Mouse (Mus musculus): ENCODE data around the gene Fcrl5. TPM values are rescaled to one million over a fixed set of nuclear protein-coding genes. Genes with fewer than 3 reads are reported as not detected.
A peak's percentile ranks its signal among the peaks of the same experiment; 100 is the strongest.

Fcrl5 gene
- total RNA-seq, 2 experiments from 2014 or later, result not detected

DNA sequence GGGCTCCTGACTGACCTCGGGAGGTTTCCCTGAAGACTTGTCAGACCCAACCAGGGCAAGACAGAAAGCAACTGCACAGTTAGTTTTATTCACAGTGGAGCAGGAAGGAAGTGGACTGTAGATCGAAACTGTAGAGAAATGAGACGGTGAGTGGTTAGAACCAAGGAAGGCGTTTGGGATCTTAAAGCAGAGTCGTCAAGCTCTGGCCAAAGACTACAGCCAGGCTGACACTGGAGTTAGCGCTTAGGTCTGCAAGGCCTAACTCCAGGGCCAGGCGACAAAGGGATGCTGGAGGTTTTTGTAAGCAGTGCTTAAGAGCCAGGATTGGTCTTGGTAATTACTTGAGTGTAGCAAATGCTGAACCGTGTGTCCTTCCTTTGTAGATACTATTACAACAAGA lies 93.3 kb downstream of the Fcrl5 start:
- DNase-seq, result no peak

GRCm38 (mm10) chr3:87529568-87529967 lies 94.0 kb downstream of the Fcrl5 start:
- no peak for DNase-seq

- no peak for DNase-seq
These were observed 94.7 kb downstream of the Fcrl5 start for GRCm38 (mm10) chr3:87530234-87530633.

DNA sequence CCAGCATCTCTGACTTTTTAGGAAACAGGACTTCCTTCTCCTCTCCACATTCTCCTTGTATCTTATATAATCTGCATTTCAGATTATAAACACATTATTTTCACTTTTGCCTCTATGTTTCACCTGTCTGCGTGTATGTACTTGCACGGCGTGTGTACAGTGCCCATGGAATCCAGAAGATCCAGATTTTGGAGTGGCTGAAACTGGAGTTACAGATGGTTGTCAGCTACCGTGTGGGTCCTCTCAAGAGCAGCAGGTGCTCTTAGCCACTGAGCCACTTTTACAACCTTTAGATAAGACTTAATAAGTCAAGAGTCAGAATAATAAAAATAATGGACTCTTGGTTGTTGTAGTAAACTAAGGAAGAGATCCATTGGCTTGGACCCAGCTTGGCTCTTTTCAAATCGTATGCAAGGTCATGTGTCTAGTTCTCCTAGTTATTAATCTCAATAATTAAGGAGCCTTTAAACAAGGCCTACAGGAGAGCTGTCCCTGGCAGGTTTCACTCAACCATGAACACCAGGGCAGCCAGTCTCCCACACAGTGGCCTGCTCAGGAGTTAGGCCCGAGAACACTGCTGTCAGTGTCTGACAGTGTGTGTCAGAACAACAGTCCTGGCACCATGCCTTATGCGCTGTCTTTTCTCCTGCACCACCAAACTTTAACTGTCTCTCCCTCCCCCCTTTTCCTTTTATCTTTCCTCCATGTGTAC lies 98.2 kb downstream of the Fcrl5 start:
- DNase-seq, result peak; percentile 20

- DNase-seq, result no peak
These were observed 102.5 kb downstream of the Fcrl5 start for GRCm38 (mm10) chr3:87538034-87538433.

DNA sequence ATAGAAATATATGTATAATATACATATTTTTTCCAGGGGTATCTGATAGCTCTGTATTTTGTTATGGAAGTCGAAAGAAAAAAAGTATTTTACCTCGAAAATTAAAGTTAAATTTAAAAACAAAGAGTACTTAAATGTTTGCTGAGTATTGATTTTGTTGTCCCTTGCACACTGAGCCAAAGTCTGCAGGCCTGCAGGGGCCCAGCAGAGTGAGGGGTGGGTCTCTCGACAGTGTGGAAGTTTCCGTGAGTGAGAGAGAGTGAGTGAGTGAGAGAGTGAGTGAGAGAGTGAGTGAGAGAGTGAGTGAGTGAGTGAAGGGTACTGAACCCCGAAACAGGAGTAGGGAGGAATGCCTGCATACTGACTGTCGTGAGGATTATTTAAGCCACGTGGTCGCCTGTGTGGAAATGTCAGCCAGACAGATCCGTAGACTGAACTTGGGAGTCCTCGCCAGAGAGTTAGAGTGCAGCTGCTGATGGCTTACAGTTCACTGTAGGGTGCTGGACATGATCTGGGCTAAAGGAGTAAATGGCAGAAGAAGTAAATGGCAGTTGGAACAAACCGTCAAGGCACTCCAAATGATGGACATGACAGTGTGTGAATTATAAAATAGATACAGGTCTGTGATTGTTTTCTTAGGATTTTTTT lies 104.6 kb downstream of the Fcrl5 start:
- no peak for DNase-seq

GRCm38 (mm10) chr3:87540714-87541113 lies 105.1 kb downstream of the Fcrl5 start:
- no peak for DNase-seq

DNA sequence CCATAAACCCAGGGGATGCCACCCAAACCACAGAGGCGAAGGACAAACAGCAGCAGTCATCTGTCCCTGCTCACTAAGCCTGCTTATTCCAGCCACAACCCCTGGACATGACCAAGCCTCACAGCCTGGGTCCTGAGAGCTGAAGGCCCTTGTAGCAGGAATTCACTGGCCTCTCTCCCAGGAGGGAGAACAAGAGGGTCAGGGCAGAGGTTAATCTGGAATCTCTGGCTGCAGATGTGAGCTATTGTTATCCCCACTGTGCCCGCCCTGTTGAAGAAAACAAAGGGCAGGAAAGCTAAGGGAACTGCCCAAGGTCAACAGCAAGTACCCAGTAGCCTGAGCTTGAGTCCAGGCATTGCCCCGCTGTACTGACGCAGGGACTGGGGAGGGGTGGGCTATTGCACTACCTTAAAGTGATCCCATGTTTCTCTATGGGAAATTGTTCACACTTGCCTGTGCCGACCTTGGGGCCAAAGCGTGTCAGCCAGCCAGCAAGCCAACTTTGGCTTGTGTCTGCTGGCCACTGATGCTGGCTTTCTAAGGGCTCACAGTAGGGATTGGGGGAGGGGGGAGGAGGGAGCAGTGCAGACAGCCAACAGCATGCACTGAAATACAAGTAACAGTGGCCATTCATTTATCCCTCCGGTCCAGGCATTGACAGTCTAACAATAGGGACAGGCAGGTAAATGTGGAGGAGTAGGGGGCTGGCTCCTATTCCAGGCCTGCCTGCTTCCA lies 107.1 kb downstream of the Fcrl5 start:
- DNase-seq, result peak; percentile 33

DNA sequence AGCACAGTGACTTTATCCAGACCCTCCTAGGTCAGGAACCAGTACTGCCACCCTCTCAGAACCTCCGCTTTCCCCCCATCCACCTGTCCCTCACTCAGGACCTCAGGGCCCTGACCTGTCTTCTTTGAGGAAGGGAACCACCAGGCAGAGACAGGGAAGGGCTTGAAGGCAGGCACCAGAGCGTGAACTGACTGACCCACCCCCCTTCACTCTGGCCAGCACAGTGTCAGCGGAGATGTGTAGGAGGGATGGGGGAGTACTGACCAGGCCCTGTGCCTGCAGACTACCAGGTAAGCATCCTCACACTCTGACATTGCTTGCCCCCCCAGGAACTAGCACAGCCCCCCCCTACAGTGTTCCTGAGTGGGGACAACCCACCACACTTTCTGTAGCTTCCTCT lies 110.0 kb downstream of the Fcrl5 start:
- no peak for DNase-seq

DNA sequence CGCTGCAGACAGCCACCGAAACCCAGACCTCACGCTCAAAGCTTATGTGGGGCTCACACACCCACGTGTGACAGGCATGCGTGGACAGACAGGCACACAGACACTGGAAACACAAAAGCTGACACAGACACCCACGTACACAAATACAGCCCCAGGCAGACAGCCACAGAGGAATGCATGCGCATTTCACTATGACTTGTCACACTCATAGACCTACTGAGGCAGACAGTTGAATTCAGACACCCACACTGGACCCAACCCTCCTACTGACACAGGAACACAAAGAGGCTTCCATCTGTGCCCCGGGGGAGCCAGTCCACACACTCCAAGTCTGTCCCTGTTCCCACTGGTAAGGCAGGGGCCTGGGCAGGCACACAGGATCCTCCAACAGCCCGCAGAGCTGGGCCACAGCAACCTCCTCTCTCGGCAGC lies 110.7 kb downstream of the Fcrl5 start:
- no peak for DNase-seq

DNA sequence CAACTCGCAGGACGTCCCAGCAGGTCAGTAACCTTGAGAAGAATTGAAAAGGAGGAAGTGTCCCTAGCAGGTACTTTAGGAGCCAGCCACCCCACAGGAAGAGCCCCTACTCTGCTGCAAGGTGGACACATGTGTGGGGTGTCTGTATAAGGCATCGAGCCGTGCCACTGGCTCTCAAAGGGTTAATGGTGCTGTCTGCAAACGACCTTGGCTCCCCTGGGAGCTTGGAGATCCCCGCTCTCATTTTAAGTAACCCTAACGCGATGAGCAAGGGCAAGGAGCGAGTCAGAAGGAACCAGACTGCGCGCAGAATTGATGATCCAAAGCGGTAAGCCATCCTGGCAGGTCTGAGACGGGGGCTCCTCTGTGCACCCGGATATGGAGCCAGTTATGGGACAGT lies 114.3 kb downstream of the Fcrl5 start:
- no peak for DNase-seq

Other genes starting within 250 kb of the Fcrl5 start
- gene Fcrls, start 172.0 kb upstream of the Fcrl5 start, total RNA-seq (2021), result 1 to 10 TPM; 3.1 to 4.3 TPM
- gene Cd5l, start 77.9 kb upstream of the Fcrl5 start, total RNA-seq (2021), result 10 to 100 TPM in 1 of 2 experiments, 1 to 10 TPM in 1; 6.0 to 13.9 TPM
- gene Fcrl1, start 59.4 kb upstream of the Fcrl5 start, total RNA-seq (2021), result 1 to 10 TPM; 1.8 to 1.9 TPM
- gene Etv3, start 89.6 kb downstream of the Fcrl5 start, total RNA-seq (2021), result 10 to 100 TPM; 27.4 to 28.4 TPM
- 10 to 100 TPM; 32.7 to 34.9 TPM for gene Arhgef11, start 181.8 kb downstream of the Fcrl5 start, total RNA-seq (2021)

Data from adrenal gland, postnatal 10 days (tissue).